Comparison of ENCODE assay signal across 8 mouse cellular contexts in genomic region chr5:35673086-35673485, GRCm38 (mm10). TPM values are rescaled to one million over a fixed set of nuclear protein-coding genes. Genes with fewer than 3 reads are reported as not detected.
DNase-seq lines count a peak whose midpoint lies in the region; ATAC-seq lines count a peak whose summit lies in the region.

No protein-coding gene starts in this region.

- H3K9ac ChIP-seq in midbrain, embryonic 14.5 days (replicated peaks; ENCODE audit: low read length): no peak overlapping the region
- H3K9ac ChIP-seq in midbrain, embryonic 13.5 days (replicated peaks): no peak overlapping the region
- no peak overlapping the region for H3K9ac ChIP-seq in embryonic facial prominence, embryonic 12.5 days
- peak overlapping the region; percentile 58 for H3K9ac ChIP-seq in stomach, embryonic 16.5 days (ENCODE audit: low read length)

- H3K4me3 ChIP-seq in midbrain, embryonic 14.5 days (replicated peaks; ENCODE audit: low read depth, low read length): no peak overlapping the region
- no peak overlapping the region for H3K4me3 ChIP-seq in midbrain, embryonic 13.5 days (replicated peaks)
- no peak overlapping the region for H3K4me3 ChIP-seq in embryonic facial prominence, embryonic 12.5 days
- no peak overlapping the region for H3K4me3 ChIP-seq in stomach, embryonic 16.5 days (replicated peaks; ENCODE audit: low read length)

- H3K27me3 ChIP-seq in midbrain, embryonic 14.5 days (ENCODE audit: control insufficient read depth, insufficient read depth, low read length): peaks cover 2% of the 10 kb centered on the region; the same call in 1 of the 2 replicates
- peaks cover 14% of the 10 kb centered on the region for H3K27me3 ChIP-seq in midbrain, embryonic 13.5 days
- H3K27me3 ChIP-seq in embryonic facial prominence, embryonic 12.5 days: peaks cover 17% of the 10 kb centered on the region
- H3K27me3 ChIP-seq in stomach, embryonic 16.5 days (ENCODE audit: control insufficient read depth, insufficient read depth, low read length): peaks cover 3% of the 10 kb centered on the region; the same call in 1 of the 2 replicates

- no peak for ATAC-seq in midbrain, embryonic 14.5 days (ENCODE audit: low FRiP score, low TSS enrichment)
- no peak for ATAC-seq in midbrain, embryonic 13.5 days
- no peak for ATAC-seq in embryonic facial prominence, embryonic 12.5 days (ENCODE audit: insufficient number of reproducible peaks, insufficient read depth, low FRiP score, low TSS enrichment)
- ATAC-seq in stomach, embryonic 16.5 days (ENCODE audit: insufficient read depth, low FRiP score): peak; percentile 79

- H3K9me3 ChIP-seq in midbrain, embryonic 14.5 days (ENCODE audit: control insufficient read depth, low read length): no peaks in the 10 kb centered on the region
- no peaks in the 10 kb centered on the region for H3K9me3 ChIP-seq in midbrain, embryonic 13.5 days
- no peaks in the 10 kb centered on the region for H3K9me3 ChIP-seq in embryonic facial prominence, embryonic 12.5 days
- H3K9me3 ChIP-seq in stomach, embryonic 16.5 days (replicated peaks; ENCODE audit: control insufficient read depth, low read length): no peaks in the 10 kb centered on the region

- intact Hi-C loops in heart, postnatal 14 days (cut with DNase I): no loop called here

- H3K36me3 ChIP-seq in midbrain, embryonic 14.5 days (ENCODE audit: control insufficient read depth, insufficient read depth, low read length): no peaks in the 10 kb centered on the region
- H3K36me3 ChIP-seq in midbrain, embryonic 13.5 days: no peaks in the 10 kb centered on the region
- no peaks in the 10 kb centered on the region for H3K36me3 ChIP-seq in embryonic facial prominence, embryonic 12.5 days
- no peaks in the 10 kb centered on the region for H3K36me3 ChIP-seq in stomach, embryonic 16.5 days (ENCODE audit: control insufficient read depth, insufficient read depth, low read length)

- H3K27ac ChIP-seq in midbrain, embryonic 14.5 days (replicated peaks; ENCODE audit: low read depth, low read length): no peak overlapping the region
- H3K27ac ChIP-seq in midbrain, embryonic 13.5 days: no peak overlapping the region
- H3K27ac ChIP-seq in embryonic facial prominence, embryonic 12.5 days: peak overlapping the region; percentile 55; the same call in 1 of the 2 replicates
- peak overlapping the region; percentile 91 for H3K27ac ChIP-seq in stomach, embryonic 16.5 days (ENCODE audit: low read length)

- H3K4me1 ChIP-seq in midbrain, embryonic 14.5 days (ENCODE audit: control insufficient read depth, insufficient read depth, low read length): no peaks in the 10 kb centered on the region
- no peaks in the 10 kb centered on the region for H3K4me1 ChIP-seq in midbrain, embryonic 13.5 days (replicated peaks)
- peaks cover 48% of the 10 kb centered on the region for H3K4me1 ChIP-seq in embryonic facial prominence, embryonic 12.5 days
- peaks cover 72% of the 10 kb centered on the region for H3K4me1 ChIP-seq in stomach, embryonic 16.5 days (ENCODE audit: control insufficient read depth, insufficient read depth, low read length)

- peak; percentile 17 for DNase-seq in midbrain, embryonic 14.5 days
- peak; percentile 82 to 83 for DNase-seq in heart, postnatal 14 days
- DNase-seq in large intestine, adult 2 months (ENCODE audit: low read depth, low spot score): peak; percentile 33
- peak; percentile 94 for DNase-seq in lung, postnatal 10 days
- DNase-seq in embryo, embryonic 11 days: no peak

- no peak overlapping the region for H3K4me2 ChIP-seq in midbrain, embryonic 14.5 days (ENCODE audit: low read length)
- no peak overlapping the region for H3K4me2 ChIP-seq in midbrain, embryonic 13.5 days (replicated peaks)
- H3K4me2 ChIP-seq in embryonic facial prominence, embryonic 12.5 days (replicated peaks): no peak overlapping the region
- H3K4me2 ChIP-seq in stomach, embryonic 16.5 days (ENCODE audit: low read depth, low read length): peak overlapping the region; percentile 19; the same call in 1 of the 2 replicates

- WGBS in midbrain, embryonic 14.5 days: 81% methylated on average over 7 of the region's 7 CpGs
- WGBS in midbrain, embryonic 13.5 days: 82% methylated on average over 7 of the region's 7 CpGs
- 53% methylated on average over 7 of the region's 7 CpGs for WGBS in embryonic facial prominence, embryonic 12.5 days
- WGBS in large intestine, adult 2 months: 14% methylated on average over 7 of the region's 7 CpGs
- WGBS in stomach, embryonic 16.5 days: 26% methylated on average over 7 of the region's 7 CpGs

RNA-seq across cellular contexts. Expression of gene Htra3, which starts 6.5 kb away (rescaled TPM):
- polyA plus RNA-seq in midbrain, embryonic 14.5 days (2014; fragmentation: Nextera tagmentation; extraction: Ambion mirVana): 11.2 and 11.4 TPM in 2 replicates
- 9.3 and 10.4 TPM in 2 replicates for polyA plus RNA-seq in midbrain, embryonic 13.5 days (2015; fragmentation: Nextera tagmentation; extraction: Ambion mirVana)
- polyA plus RNA-seq in embryonic facial prominence, embryonic 12.5 days (2016; fragmentation: Nextera tagmentation; extraction: Ambion mirVana): 4.0 and 5.7 TPM in 2 replicates
- 100 to 1,000 TPM; 108 to 149 TPM for total RNA-seq in heart, postnatal 14 days (2021)
- polyA plus RNA-seq in large intestine, adult 2 months (2012; rRNA removed): 27.9 and 39.6 TPM in 2 replicates
- 67.7 and 77.5 TPM in 2 replicates for polyA plus RNA-seq in stomach, embryonic 16.5 days (2015; fragmentation: Nextera tagmentation; extraction: Ambion mirVana)

Comparison
In these comparisons a context has a peak if more than half of its experiments do, and no peak if none do; other contexts are left out.
1. H3K27ac ChIP-seq: peak in embryonic facial prominence, embryonic 12.5 days (single experiment) and stomach, embryonic 16.5 days (single experiment); none in midbrain, embryonic 14.5 days (single experiment) and midbrain, embryonic 13.5 days (single experiment).